In the genomic region with DNA sequence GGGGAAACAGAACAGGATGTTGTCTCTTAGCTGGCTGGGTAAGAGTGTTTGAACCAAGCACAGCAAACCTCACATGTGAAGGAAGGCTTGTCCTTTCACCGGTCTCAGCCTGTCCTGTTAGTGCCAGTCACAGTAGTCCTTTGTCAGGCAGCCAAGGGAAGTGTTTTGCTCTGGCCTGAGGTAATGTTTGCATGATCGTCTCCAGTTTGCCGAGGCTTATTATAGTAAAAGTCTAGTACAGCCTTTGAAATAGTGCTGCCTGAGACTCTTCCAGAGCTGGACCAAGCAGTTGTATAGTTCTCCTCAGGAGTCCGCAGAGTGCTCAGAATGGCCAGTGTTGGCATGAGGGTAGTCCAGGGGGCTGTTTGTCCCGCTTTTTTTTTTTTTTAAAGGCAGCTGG, we compare ENCODE assay signal across 8 mouse cellular contexts. TPM values are rescaled to one million over a fixed set of nuclear protein-coding genes. Genes with fewer than 3 reads are reported as not detected.
A peak's percentile ranks its signal among the peaks of the same experiment; 100 is the strongest.
DNase-seq lines count a peak whose midpoint lies in the region; ATAC-seq lines count a peak whose summit lies in the region.

No protein-coding gene starts in this region.

- no peaks in the 10 kb centered on the region for H3K27me3 ChIP-seq in hindbrain, embryonic 14.5 days (ENCODE audit: control insufficient read depth, insufficient read depth, low read length)
- H3K27me3 ChIP-seq in hindbrain, embryonic 11.5 days (ENCODE audit: control insufficient read depth, insufficient read depth, low read length) = no peaks in the 10 kb centered on the region
- H3K27me3 ChIP-seq in lung, embryonic 16.5 days (ENCODE audit: control insufficient read depth, insufficient read depth, low read depth, low read length) = no peaks in the 10 kb centered on the region

- no peak overlapping the region for H3K9ac ChIP-seq in hindbrain, embryonic 14.5 days
- H3K9ac ChIP-seq in hindbrain, embryonic 11.5 days (ENCODE audit: low read depth, low read length) = no peak overlapping the region
- no peak overlapping the region for H3K9ac ChIP-seq in lung, embryonic 16.5 days (ENCODE audit: low read length)

- H3K9me3 ChIP-seq in hindbrain, embryonic 14.5 days (ENCODE audit: control insufficient read depth, low read length) = no peaks in the 10 kb centered on the region
- no peaks in the 10 kb centered on the region for H3K9me3 ChIP-seq in hindbrain, embryonic 11.5 days (ENCODE audit: control insufficient read depth, low read length)
- no peaks in the 10 kb centered on the region for H3K9me3 ChIP-seq in lung, embryonic 16.5 days (ENCODE audit: control insufficient read depth, low read length)

- WGBS in hindbrain, embryonic 14.5 days = 41% methylated on average over 5 of the region's 5 CpGs
- 57% methylated on average over 5 of the region's 5 CpGs for WGBS in hindbrain, embryonic 11.5 days
- WGBS in lung, embryonic 16.5 days = 29% methylated on average over 5 of the region's 5 CpGs

- DNase-seq in hindbrain, embryonic 14.5 days (ENCODE audit: low spot score) = no peak
- DNase-seq in hindbrain, embryonic 11.5 days (ENCODE audit: low spot score) = no peak
- DNase-seq in fat pad, adult 2 months (ENCODE audit: extremely low read depth, low read depth, low spot score) = peak; percentile 68
- peak; percentile 31 for DNase-seq in heart, postnatal 25 days (ENCODE audit: low spot score)
- no peak for DNase-seq in right cerebral cortex, postnatal 25 days

- no peak for ATAC-seq in hindbrain, embryonic 14.5 days (ENCODE audit: low FRiP score)
- no peak for ATAC-seq in hindbrain, embryonic 11.5 days (ENCODE audit: low FRiP score)
- ATAC-seq in activated CD4-positive, CD25-positive, alpha-beta regulatory T cell, adult 4 months = peak; percentile 21
- ATAC-seq in lung, embryonic 16.5 days (ENCODE audit: low read depth) = peak; percentile 49
- ATAC-seq in monocyte, adult 5-6 weeks (replicated peaks; ENCODE audit: insufficient number of reproducible peaks, low FRiP score, low TSS enrichment, poor library complexity, severe bottlenecking) = no peak

- peaks cover 13% of the 10 kb centered on the region for H3K4me1 ChIP-seq in hindbrain, embryonic 14.5 days (replicated peaks; ENCODE audit: control insufficient read depth, insufficient read depth, low read length)
- no peaks in the 10 kb centered on the region for H3K4me1 ChIP-seq in hindbrain, embryonic 11.5 days (replicated peaks; ENCODE audit: control insufficient read depth, insufficient read depth, low read length)
- peaks cover 4% of the 10 kb centered on the region; the same call in 1 of the 2 replicates for H3K4me1 ChIP-seq in lung, embryonic 16.5 days (replicated peaks; ENCODE audit: control insufficient read depth, insufficient read depth, low read length)

- H3K36me3 ChIP-seq in hindbrain, embryonic 14.5 days (replicated peaks; ENCODE audit: control insufficient read depth, insufficient read depth) = peaks cover 15% of the 10 kb centered on the region; the same call in 1 of the 2 replicates
- no peaks in the 10 kb centered on the region for H3K36me3 ChIP-seq in hindbrain, embryonic 11.5 days (ENCODE audit: control insufficient read depth, insufficient read depth, low read length)
- 0 out of 2 replicates have a peak, but pooled peaks cover 3% of the 10 kb centered on the region for H3K36me3 ChIP-seq in lung, embryonic 16.5 days (ENCODE audit: control insufficient read depth, insufficient read depth, low read length)

- peak overlapping the region; percentile 57 for H3K27ac ChIP-seq in hindbrain, embryonic 14.5 days
- no peak overlapping the region for H3K27ac ChIP-seq in hindbrain, embryonic 11.5 days (ENCODE audit: low read depth, low read length)
- H3K27ac ChIP-seq in lung, embryonic 16.5 days (ENCODE audit: low read length) = peak overlapping the region; percentile 44; the same call in 1 of the 2 replicates

- H3K4me2 ChIP-seq in hindbrain, embryonic 14.5 days (replicated peaks) = peak overlapping the region; percentile 21; the same call in 1 of the 2 replicates
- H3K4me2 ChIP-seq in hindbrain, embryonic 11.5 days (replicated peaks; ENCODE audit: low read depth, low read length) = no peak overlapping the region
- no peak overlapping the region for H3K4me2 ChIP-seq in lung, embryonic 16.5 days (ENCODE audit: low read depth, low read length)

- intact Hi-C loops in heart, postnatal 25 days (cut with DNase I) = no loop called here

- H3K4me3 ChIP-seq in hindbrain, embryonic 14.5 days (replicated peaks; ENCODE audit: low read length) = no peak overlapping the region
- no peak overlapping the region for H3K4me3 ChIP-seq in hindbrain, embryonic 11.5 days (ENCODE audit: low read depth, low read length)
- no peak overlapping the region for H3K4me3 ChIP-seq in lung, embryonic 16.5 days (ENCODE audit: low read length)

RNA-seq across cellular contexts. Expression of gene Jak2, which starts 13.9 kb away (rescaled TPM):
- polyA plus RNA-seq in hindbrain, embryonic 14.5 days (2014; fragmentation: Nextera tagmentation; extraction: Ambion mirVana) = 20.3 and 23.5 TPM in 2 replicates
- 12.4 and 15.0 TPM in 2 replicates for polyA plus RNA-seq in hindbrain, embryonic 11.5 days (2014; fragmentation: Nextera tagmentation; extraction: Ambion mirVana)
- polyA plus RNA-seq in activated CD4-positive, CD25-positive, alpha-beta regulatory T cell, adult 4 months (2017; shearing (Covaris generic)) = 10 to 100 TPM; 20.1 to 20.5 TPM
- 10 to 100 TPM; 16.6 to 17.7 TPM for total RNA-seq in heart, postnatal 25 days (2021)
- polyA plus RNA-seq in lung, embryonic 16.5 days (2015; fragmentation: Nextera tagmentation; extraction: Ambion mirVana) = 3.8 and 4.4 TPM in 2 replicates
- total RNA-seq in monocyte, adult 5-6 weeks (2017) = 123 to 164 TPM (median 125 TPM) in 3 replicates

RNA-seq across cellular contexts. Expression of gene Insl6, which starts 59.6 kb away (rescaled TPM):
- 1.7 and 1.8 TPM in 2 replicates for polyA plus RNA-seq in hindbrain, embryonic 14.5 days (2014; fragmentation: Nextera tagmentation; extraction: Ambion mirVana)
- polyA plus RNA-seq in hindbrain, embryonic 11.5 days (2014; fragmentation: Nextera tagmentation; extraction: Ambion mirVana) = 7.9 and 8.6 TPM in 2 replicates
- 10 to 100 TPM; 23.8 to 28.8 TPM for polyA plus RNA-seq in activated CD4-positive, CD25-positive, alpha-beta regulatory T cell, adult 4 months (2017; shearing (Covaris generic))
- under 1 TPM; 0.39 to 0.62 TPM for total RNA-seq in heart, postnatal 25 days (2021)
- polyA plus RNA-seq in lung, embryonic 16.5 days (2015; fragmentation: Nextera tagmentation; extraction: Ambion mirVana) = 1.0 and 2.9 TPM in 2 replicates
- total RNA-seq in monocyte, adult 5-6 weeks (2017) = 10.8 to 13.7 TPM (median 11.6 TPM) in 3 replicates

Comparison
In these comparisons a context has a peak if more than half of its experiments do, and no peak if none do; other contexts are left out.
1. ATAC-seq: peak in activated CD4-positive, CD25-positive, alpha-beta regulatory T cell, adult 4 months (single experiment) and lung, embryonic 16.5 days (single experiment); none in hindbrain, embryonic 14.5 days (single experiment), hindbrain, embryonic 11.5 days (single experiment) and monocyte, adult 5-6 weeks (single experiment).
2. DNase-seq: peak in fat pad, adult 2 months (single experiment) and heart, postnatal 25 days (single experiment); none in hindbrain, embryonic 14.5 days (single experiment), hindbrain, embryonic 11.5 days (single experiment) and right cerebral cortex, postnatal 25 days (single experiment).